Mouse (Mus musculus) spleen, adult 2 months (tissue): ENCODE measurements around the gene BC049762. TPM values are rescaled to one million over a fixed set of nuclear protein-coding genes. Genes with fewer than 3 reads are reported as not detected.

Source experiments
- DNase-seq, 2 experiments: peaks; one replicate each; pipeline versions ENCODE4 v3.0.0 to v3.0.0-alpha.2; 2012 to 2021; ENCODE audit warnings: low spot score in 2 of 2, low read depth in 1 of 2
- H3K27ac ChIP-seq: fragments of 200-500 bp; 2 replicates; pipeline ENCODE4 v1.5.1; 2012; ENCODE audit warnings: low read length, inconsistent platforms; ENCODE audit not compliant: insufficient read depth
- H3K27me3 ChIP-seq: fragments of 200-500 bp; 2 replicates; pipeline ENCODE4 v1.6.1; 2012; ENCODE audit warnings: mild to moderate bottlenecking, moderate library complexity, low read length, inconsistent platforms; ENCODE audit not compliant: control insufficient read depth, insufficient read depth
- H3K36me3 ChIP-seq: fragments of 200-500 bp; 2 replicates; pipeline ENCODE4 v1.6.1; 2012; ENCODE audit warnings: mild to moderate bottlenecking, low read length, inconsistent platforms; ENCODE audit not compliant: control insufficient read depth, insufficient read depth
- H3K4me1 ChIP-seq: fragments of 200-500 bp; 2 replicates; pipeline ENCODE4 v1.6.1; 2011; ENCODE audit warnings: inconsistent platforms; ENCODE audit not compliant: control insufficient read depth, insufficient read depth, insufficient read length
- H3K4me3 ChIP-seq: fragments of 200-500 bp; 2 replicates; pipeline ENCODE4 v1.5.1; 2011; ENCODE audit warnings: mild to moderate bottlenecking, inconsistent platforms; ENCODE audit not compliant: insufficient read depth, insufficient read length; ENCODE audit errors: extremely low read depth
- CTCF ChIP-seq: fragments of 200-500 bp; IDR thresholded peaks from 2 replicates; pipeline ENCODE4 v1.5.1; 2011; ENCODE audit warnings: mild to moderate bottlenecking, inconsistent platforms; ENCODE audit not compliant: insufficient read depth, insufficient read length, insufficient replicate concordance; ENCODE audit errors: extremely low read depth
- POLR2A ChIP-seq: fragments of 200-500 bp; IDR thresholded peaks from 2 replicates; pipeline ENCODE4 v1.6.1; 2011; ENCODE audit warnings: low read depth, low read length, inconsistent platforms
- WGBS: fragments of 180-500 bp; shearing (Covaris S2); methylation state at CpG from one replicate; pipeline ENCODE4 v1.1.7; 2018; 5-methylcytosine and 5-hydroxymethylcytosine counted together
- polyA plus RNA-seq: library from polyadenylated mRNA; depleted of rRNA; stranded (reverse); fragments of >200 nt; gene quantifications from 2 replicates; pipeline ENCODE4 v1.2.3, GENCODE M21; 2012; rRNA removed

The BC049762 gene
- polyA plus RNA-seq, 1 experiment: not detected

GRCm38 (mm10) chr11:51220308-51220707, 42.5 kb downstream of the BC049762 start, which contains the start of gene Gm12569:
Gene Gm12569 (plus strand): TSS chr11:51220473.
- no peak for DNase-seq
- Histone ChIP-seq H3K4me1 (no peaks in the 10 kb centered on the region), H3K27me3 (no peaks in the 10 kb centered on the region), H3K36me3 (no peaks in the 10 kb centered on the region), H3K27ac (no peak within 1 kb of the TSS), H3K4me3 (no peak within 1 kb of the TSS)
- TF ChIP-seq POLR2A (no peak), CTCF (no peak)
- WGBS: 93% methylated on average over 11 of the region's 11 CpGs

GRCm38 (mm10) chr11:51219396-51219980, 43.4 kb downstream of the BC049762 start:
- no peak for DNase-seq
- no peaks in the 10 kb centered on the region for H3K27me3 ChIP-seq
- no peaks in the 10 kb centered on the region for H3K36me3 ChIP-seq
- no peak overlapping the region for H3K27ac ChIP-seq
- H3K4me3 ChIP-seq: no peak overlapping the region
- TF ChIP-seq POLR2A (no peak), CTCF (no peak)
- no peaks in the 10 kb centered on the region for H3K4me1 ChIP-seq
- WGBS: 88% methylated on average over 12 of the region's 12 CpGs

- no peak for TF ChIP-seq POLR2A
- no peak for TF ChIP-seq CTCF
- no peak overlapping the region for H3K27ac ChIP-seq
- H3K4me3 ChIP-seq: no peak overlapping the region
- 87% methylated on average over 7 of the region's 7 CpGs for WGBS
- no peak for DNase-seq
- no peaks in the 10 kb centered on the region for H3K27me3 ChIP-seq
- H3K36me3 ChIP-seq: no peaks in the 10 kb centered on the region
- no peaks in the 10 kb centered on the region for H3K4me1 ChIP-seq
Measured at GRCm38 (mm10) chr11:51214021-51214420, 48.8 kb downstream of the BC049762 start.

- DNase-seq: no peak
- H3K27me3 ChIP-seq: no peaks in the 10 kb centered on the region
- no peaks in the 10 kb centered on the region for H3K36me3 ChIP-seq
- no peak overlapping the region for H3K27ac ChIP-seq
- H3K4me1 ChIP-seq: no peaks in the 10 kb centered on the region
- H3K4me3 ChIP-seq: no peak overlapping the region
- WGBS: 86% methylated on average over 5 of the region's 5 CpGs
- TF ChIP-seq CTCF (no peak), POLR2A (no peak)
Measured at GRCm38 (mm10) chr11:51211426-51211825, 51.4 kb downstream of the BC049762 start.

GRCm38 (mm10) chr11:51207758-51208157, 55.1 kb downstream of the BC049762 start:
- WGBS: 86% methylated on average over 3 of the region's 3 CpGs
- H3K4me3 ChIP-seq: no peak overlapping the region
- H3K4me1 ChIP-seq: no peaks in the 10 kb centered on the region
- DNase-seq: no peak
- H3K36me3 ChIP-seq: no peaks in the 10 kb centered on the region
- H3K27me3 ChIP-seq: no peaks in the 10 kb centered on the region
- no peak overlapping the region for H3K27ac ChIP-seq
- TF ChIP-seq POLR2A: no peak
- no peak for TF ChIP-seq CTCF

Other genes starting within 250 kb of the BC049762 start
- gene Olfr54, start 248.8 kb downstream of the BC049762 start, polyA plus RNA-seq: not detected in 2 replicates
- not detected in 2 replicates for gene Olfr1375, start 214.9 kb downstream of the BC049762 start, polyA plus RNA-seq
- 0.34 and 0.36 TPM in 2 replicates for gene Zfp354a, start 203.8 kb downstream of the BC049762 start, polyA plus RNA-seq
- gene Gm12569, start 42.6 kb downstream of the BC049762 start, polyA plus RNA-seq: not detected in 2 replicates
- 24.3 and 25.7 TPM in 2 replicates for gene Clk4, start 1.3 kb downstream of the BC049762 start, polyA plus RNA-seq
- gene Col23a1, start 26.9 kb upstream of the BC049762 start, polyA plus RNA-seq: 1.5 TPM in 2 replicates